15 mouse cellular contexts compared by ENCODE assay signal in genomic region chr17:79400356-79400755, GRCm38 (mm10).
"Had no signal": no experiment of that assay in that cellular context is flagged by ENCODE, and none has a peak within 500 bp of the region (broad histone marks: within the 10 kb centered on the region; RNA-seq: fewer than 3 reads in every experiment).

No protein-coding gene starts in this region.

- H3K4me3 ChIP-seq: liver, embryonic 15.5 days; midbrain, embryonic 10.5 days; midbrain, embryonic 15.5 days; neural tube, embryonic 13.5 days had no signal

- H3K9me3 ChIP-seq: liver, embryonic 15.5 days; midbrain, embryonic 10.5 days; midbrain, embryonic 15.5 days; neural tube, embryonic 13.5 days had no signal

- DNase-seq: kidney, postnatal 4 days; left cerebral cortex, postnatal 4 days; lung, adult 2 months; lung, postnatal 4 days; retina, postnatal 1 day; right cerebral cortex, postnatal 4 days; spleen, adult 18-20 months; thymus, adult 18-20 months; thymus, postnatal 14 days had no signal

- H3K4me2 ChIP-seq: liver, embryonic 11.5 days; liver, embryonic 15.5 days; midbrain, embryonic 15.5 days; neural tube, embryonic 13.5 days had no signal

- H3K9ac ChIP-seq: liver, embryonic 15.5 days; midbrain, embryonic 15.5 days; neural tube, embryonic 13.5 days had no signal

- H3K27ac ChIP-seq: liver, embryonic 15.5 days; midbrain, embryonic 10.5 days; midbrain, embryonic 15.5 days; neural tube, embryonic 13.5 days had no signal

- ATAC-seq: lung, postnatal 0 days; midbrain, embryonic 15.5 days had no signal

- H3K4me1 ChIP-seq: liver, embryonic 15.5 days; midbrain, embryonic 10.5 days; midbrain, embryonic 15.5 days; neural tube, embryonic 13.5 days had no signal

- H3K36me3 ChIP-seq: liver, embryonic 15.5 days; midbrain, embryonic 10.5 days; midbrain, embryonic 15.5 days; neural tube, embryonic 13.5 days had no signal

- H3K27me3 ChIP-seq: liver, embryonic 15.5 days; midbrain, embryonic 15.5 days; neural tube, embryonic 13.5 days had no signal
